In the genomic region with DNA sequence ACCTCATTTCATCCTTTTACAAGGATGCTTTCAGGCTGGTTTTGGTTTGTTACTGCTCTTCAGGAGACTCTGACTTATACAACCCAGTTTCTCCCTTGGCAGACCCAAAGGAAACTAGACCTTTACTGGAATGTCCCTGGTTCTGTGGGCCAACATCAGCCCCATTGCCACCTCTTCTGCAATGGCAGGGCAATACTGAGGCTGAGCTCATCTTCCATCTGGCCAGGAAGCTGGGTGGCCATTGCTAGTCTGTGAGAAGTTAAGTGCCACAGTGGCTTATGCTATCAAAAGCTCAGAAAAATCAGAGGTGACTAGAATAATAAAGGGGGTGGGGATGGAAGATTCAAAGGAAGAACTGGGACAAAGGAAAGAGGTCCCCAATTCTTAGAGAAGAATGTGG, we compare ENCODE assay signal across 25 mouse cellular contexts.
"Had no signal": no experiment of that assay in that cellular context is flagged by ENCODE, and none has a peak within 500 bp of the region (broad histone marks: within the 10 kb centered on the region; RNA-seq: fewer than 3 reads in every experiment).

No protein-coding gene starts in this region.

- H3K27ac ChIP-seq: embryonic facial prominence, embryonic 10.5 days; embryonic facial prominence, embryonic 12.5 days; embryonic facial prominence, embryonic 13.5 days; embryonic facial prominence, embryonic 15.5 days; forebrain, embryonic 10.5 days; forebrain, embryonic 12.5 days; forebrain, embryonic 13.5 days; forebrain, embryonic 15.5 days; gastrocnemius, adult 2 months; heart, adult 2 months had no signal

- H3K36me3 ChIP-seq: embryonic facial prominence, embryonic 10.5 days; embryonic facial prominence, embryonic 12.5 days; embryonic facial prominence, embryonic 13.5 days; embryonic facial prominence, embryonic 15.5 days; forebrain, embryonic 10.5 days; forebrain, embryonic 12.5 days; forebrain, embryonic 15.5 days had no signal

- H3K4me3 ChIP-seq: embryonic facial prominence, embryonic 10.5 days; embryonic facial prominence, embryonic 12.5 days; embryonic facial prominence, embryonic 13.5 days; embryonic facial prominence, embryonic 15.5 days; erythroblast, embryonic 14.5 days; forebrain, embryonic 10.5 days; forebrain, embryonic 12.5 days; forebrain, embryonic 13.5 days; forebrain, embryonic 15.5 days; gastrocnemius, adult 2 months; heart, adult 2 months had no signal

- H3K4me1 ChIP-seq: embryonic facial prominence, embryonic 10.5 days; embryonic facial prominence, embryonic 12.5 days; embryonic facial prominence, embryonic 13.5 days; embryonic facial prominence, embryonic 15.5 days; forebrain, embryonic 10.5 days; forebrain, embryonic 12.5 days; forebrain, embryonic 13.5 days; forebrain, embryonic 15.5 days had no signal

- H3K27me3 ChIP-seq: embryonic facial prominence, embryonic 12.5 days; forebrain, embryonic 12.5 days; forebrain, embryonic 13.5 days; forebrain, embryonic 15.5 days had no signal

- H3K4me2 ChIP-seq: embryonic facial prominence, embryonic 12.5 days; embryonic facial prominence, embryonic 13.5 days; embryonic facial prominence, embryonic 15.5 days; forebrain, embryonic 12.5 days; forebrain, embryonic 13.5 days; forebrain, embryonic 15.5 days had no signal

- H3K9me3 ChIP-seq: embryonic facial prominence, embryonic 10.5 days; embryonic facial prominence, embryonic 12.5 days; embryonic facial prominence, embryonic 13.5 days; embryonic facial prominence, embryonic 15.5 days; forebrain, embryonic 10.5 days; forebrain, embryonic 12.5 days; forebrain, embryonic 13.5 days; forebrain, embryonic 15.5 days had no signal

- DNase-seq: cerebellum, adult 8-10 months; cerebellum, adult 9-10 months; cerebellum, adult 9-11 months; cerebellum, postnatal 10 days; cerebellum, postnatal 14 days; cerebellum, postnatal 25 days; cerebellum, postnatal 36 days; embryo, embryonic 11 days; forebrain, postnatal 0 days; gastrocnemius, adult 2 months; gastrocnemius, postnatal 10 days; gastrocnemius, postnatal 14 days; gastrocnemius, postnatal 25 days; gastrocnemius, postnatal 36 days; heart, adult 18-20 months; heart, adult 2 months had no signal
